Mouse (Mus musculus): ENCODE measurements around the gene Rtp2. TPM values are rescaled to one million over a fixed set of nuclear protein-coding genes. Genes with fewer than 3 reads are reported as not detected.
A peak's percentile ranks its signal among the peaks of the same experiment; 100 is the strongest.

Rtp2 gene
- total RNA-seq (2021): not detected
- long read RNA-seq, experiment 1: 0 reads
- long read RNA-seq, experiment 2: 0 reads

GRCm38 (mm10) chr16:23932294-23932693 lies at the start of gene Rtp2:
Gene Rtp2 (minus strand): TSS chr16:23932394.
- no peak for DNase-seq (ENCODE audit: low spot score in 2 of 2)

DNA sequence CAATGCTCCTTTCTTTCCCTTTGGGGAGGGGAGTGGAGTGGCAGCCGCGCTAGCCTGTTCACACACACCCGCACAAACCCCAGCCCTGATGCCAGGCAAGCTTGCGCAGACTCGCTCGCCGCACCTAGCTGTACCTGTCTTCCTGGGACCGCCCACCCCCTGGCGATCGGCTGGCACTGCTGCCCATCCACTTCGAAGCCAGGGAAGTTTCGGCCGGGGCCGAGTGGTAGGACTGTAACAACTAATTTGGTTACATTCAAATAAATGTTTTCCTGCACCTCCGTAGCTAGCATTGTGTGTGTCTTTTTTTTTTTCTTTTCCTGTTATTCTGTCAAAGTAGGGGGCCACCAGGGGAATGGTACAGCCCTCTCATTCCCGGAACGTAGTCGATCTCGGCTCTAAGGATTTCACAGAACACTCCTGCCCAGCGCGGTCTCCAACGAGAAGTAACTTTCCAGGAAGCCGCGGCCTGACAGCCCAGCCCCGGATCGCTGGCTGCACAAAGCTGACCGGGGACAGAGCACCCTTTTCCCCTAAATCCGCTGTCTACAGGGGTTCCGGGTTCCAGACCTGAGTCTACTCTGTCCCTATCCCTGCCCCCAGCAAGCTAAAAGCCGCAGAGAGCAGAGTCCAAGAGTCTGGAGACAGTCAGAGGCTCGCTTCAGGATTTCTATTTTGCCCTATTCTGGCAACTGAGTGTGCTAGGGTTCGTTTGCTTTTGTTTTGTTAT lies 49.0 kb upstream of the Rtp2 start:
- no peak for DNase-seq (ENCODE audit: low spot score in 2 of 2)

- DNase-seq (ENCODE audit: low spot score in 2 of 2): no peak
Measured at GRCm38 (mm10) chr16:23980201-23980870, 48.1 kb upstream of the Rtp2 start.

DNA sequence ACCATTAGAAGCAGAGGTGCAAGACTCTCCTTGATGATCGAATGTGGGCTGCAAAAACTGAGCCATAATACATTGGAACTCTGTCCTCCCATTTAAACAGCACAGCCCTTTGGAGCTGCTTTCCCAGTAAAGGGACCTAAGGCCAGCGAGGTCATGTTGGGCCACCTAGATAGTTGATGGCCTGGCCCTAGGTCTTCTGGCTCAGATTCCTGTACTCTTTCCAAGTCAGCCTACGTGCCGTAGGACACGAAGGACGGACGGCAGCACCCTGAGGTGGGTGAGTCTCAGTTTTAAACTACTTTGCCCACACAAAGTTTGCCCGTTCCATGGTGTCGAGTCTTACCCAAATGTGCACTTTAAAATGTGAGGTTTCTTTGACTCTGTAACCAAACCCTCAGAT lies 47.3 kb upstream of the Rtp2 start:
- no peak for DNase-seq (ENCODE audit: low spot score in 2 of 2)

- no peak for DNase-seq (ENCODE audit: low spot score in 2 of 2)
Measured at GRCm38 (mm10) chr16:23978495-23978894, 46.3 kb upstream of the Rtp2 start.

- DNase-seq (ENCODE audit: low spot score in 2 of 2): no peak
Measured at GRCm38 (mm10) chr16:23977732-23978131, 45.5 kb upstream of the Rtp2 start.

DNA sequence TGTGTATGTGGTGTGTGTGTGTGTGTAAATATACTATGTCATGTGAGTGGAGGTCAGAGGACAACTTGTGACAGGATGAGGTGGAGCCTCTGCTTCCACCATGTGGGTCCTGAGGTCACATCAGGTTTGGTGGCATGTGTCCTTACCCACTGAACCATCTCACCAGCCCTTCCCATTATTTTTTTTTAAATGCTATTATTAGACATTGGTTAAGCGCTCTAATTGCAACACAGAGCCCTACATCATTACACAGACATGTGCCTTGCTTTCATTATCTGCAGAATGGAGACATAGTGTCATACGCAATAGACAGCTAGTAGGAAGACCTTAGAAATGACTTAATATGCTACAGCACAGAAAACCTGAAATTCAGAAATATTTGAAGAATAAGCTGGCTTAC lies 44.0 kb upstream of the Rtp2 start:
- no peak for DNase-seq (ENCODE audit: low spot score in 2 of 2)

DNA sequence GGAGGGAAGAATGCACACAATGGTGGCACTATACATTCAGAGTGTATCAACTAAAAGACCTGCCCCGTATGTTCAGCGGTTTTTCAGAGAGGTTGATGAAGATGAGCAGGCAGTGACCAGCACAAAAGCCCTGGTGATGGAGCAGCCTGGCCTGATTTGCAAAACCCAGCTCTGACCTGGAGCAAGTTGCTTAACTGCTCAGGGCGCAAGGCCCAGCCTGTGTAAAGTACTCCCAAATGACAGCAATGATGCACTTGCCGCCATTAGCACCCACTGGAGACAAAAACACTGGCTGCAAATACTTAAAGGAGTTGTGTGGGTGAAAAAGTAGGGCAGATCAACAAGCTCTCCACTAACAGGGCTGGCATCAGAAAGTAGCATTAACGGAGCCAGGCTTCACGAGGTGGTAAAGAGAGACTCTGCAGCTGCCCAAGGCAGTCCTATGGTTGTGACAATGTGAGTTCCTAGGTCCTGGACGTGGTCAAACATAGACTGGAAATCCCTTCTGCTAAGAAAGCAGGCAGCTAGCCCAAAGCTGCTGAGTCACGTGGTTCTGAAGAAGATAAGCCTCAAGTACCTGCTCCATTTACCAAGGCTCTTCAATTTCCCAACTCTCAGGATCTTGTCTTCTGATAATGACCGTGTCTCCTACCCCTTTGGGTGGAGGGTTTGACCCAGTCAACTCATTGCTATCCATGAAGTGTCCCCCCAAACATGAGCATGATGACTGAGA lies 41.6 kb upstream of the Rtp2 start:
- DNase-seq (ENCODE audit: low spot score in 2 of 2): no peak

GRCm38 (mm10) chr16:23972901-23973300 lies 40.7 kb upstream of the Rtp2 start:
- DNase-seq (ENCODE audit: low spot score in 2 of 2): no peak

DNA sequence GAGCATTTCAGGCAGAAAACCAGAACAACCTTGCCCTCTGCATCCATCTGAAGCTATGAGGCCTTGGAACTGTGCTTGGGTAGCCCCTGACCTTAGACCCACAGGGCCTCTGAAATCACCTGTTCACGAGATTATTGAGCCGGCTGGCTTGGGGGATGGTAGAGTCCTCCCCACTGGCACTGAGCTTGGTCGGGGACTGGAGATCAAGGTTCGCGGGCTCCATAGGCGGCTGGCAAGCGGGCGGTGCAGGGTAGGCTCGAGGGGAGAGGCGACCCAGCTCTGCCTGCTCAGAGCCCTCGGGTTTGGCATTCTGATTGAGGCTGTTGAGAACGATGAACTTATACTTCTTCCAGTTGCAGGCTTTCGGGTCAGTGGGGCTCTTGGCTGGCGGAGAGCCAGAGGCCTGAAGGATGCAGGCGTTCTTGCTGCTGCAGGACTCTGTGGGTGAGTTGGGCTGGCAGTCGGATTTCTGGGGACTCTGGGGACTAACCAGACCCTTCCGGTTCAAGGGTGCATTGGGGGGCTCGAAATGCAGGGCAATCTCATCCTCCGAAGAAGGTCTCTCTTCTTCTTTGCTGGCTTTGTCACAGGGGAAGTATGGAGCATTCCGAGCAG lies 40.0 kb upstream of the Rtp2 start:
- no peak for DNase-seq (ENCODE audit: low spot score in 2 of 2)

GRCm38 (mm10) chr16:23969919-23970318 lies 37.7 kb upstream of the Rtp2 start:
- DNase-seq (ENCODE audit: low spot score in 2 of 2): no peak

GRCm38 (mm10) chr16:23968888-23969287 lies 36.7 kb upstream of the Rtp2 start:
- DNase-seq (ENCODE audit: low spot score in 2 of 2): no peak

- no peak for DNase-seq (ENCODE audit: low spot score in 2 of 2)
Measured at GRCm38 (mm10) chr16:23967301-23967700, 35.1 kb upstream of the Rtp2 start.

DNA sequence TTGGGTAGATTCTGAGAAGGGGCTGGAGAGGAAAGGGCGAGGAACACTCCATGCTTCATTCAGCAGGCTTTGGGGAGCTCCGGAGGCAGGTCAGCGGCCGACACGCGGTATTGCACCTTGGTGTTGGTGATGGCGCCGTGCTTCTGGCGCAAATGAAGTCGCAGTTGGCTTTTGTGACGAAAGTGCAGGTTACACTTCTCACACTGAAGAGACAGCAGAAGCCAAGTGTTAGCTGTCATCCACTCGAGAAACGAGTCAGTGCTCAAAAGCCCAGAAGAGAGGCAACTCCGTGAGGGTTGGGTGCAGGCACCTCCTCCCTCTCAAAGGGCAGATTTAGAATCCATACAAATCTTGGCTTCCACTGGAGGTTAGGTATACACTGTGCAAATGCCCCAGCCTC lies 33.9 kb upstream of the Rtp2 start:
- DNase-seq (ENCODE audit: low spot score in 2 of 2): no peak

GRCm38 (mm10) chr16:23964706-23965367 lies 32.6 kb upstream of the Rtp2 start:
- DNase-seq (ENCODE audit: low spot score in 2 of 2): no peak

- no peak for DNase-seq (ENCODE audit: low spot score in 2 of 2)
Measured at GRCm38 (mm10) chr16:23963896-23964668, 31.9 kb upstream of the Rtp2 start.

DNA sequence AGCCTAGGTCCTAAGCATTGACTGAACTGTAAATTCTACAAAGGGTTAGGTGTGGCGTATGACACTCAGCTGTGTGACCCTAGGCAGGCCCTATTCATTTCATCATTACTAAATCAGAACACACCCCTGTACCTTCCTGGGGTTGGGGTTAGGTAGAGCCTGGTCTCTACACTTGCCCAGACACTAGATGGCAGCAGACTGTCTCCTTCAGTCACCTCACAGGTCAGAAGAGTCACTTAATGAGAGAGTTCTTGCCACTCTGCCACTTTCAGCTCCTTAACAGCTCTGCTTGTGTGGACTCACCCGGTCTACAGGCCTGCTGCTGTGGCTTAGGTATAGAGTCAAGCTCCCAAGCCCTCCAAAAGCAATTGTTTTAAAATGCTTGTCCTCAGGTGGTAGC lies 30.2 kb upstream of the Rtp2 start:
- DNase-seq (ENCODE audit: low spot score in 2 of 2): no peak

GRCm38 (mm10) chr16:23958938-23959337 lies 26.7 kb upstream of the Rtp2 start:
- no peak for DNase-seq (ENCODE audit: low spot score in 2 of 2)

- DNase-seq (ENCODE audit: low spot score in 2 of 2): no peak
Measured at GRCm38 (mm10) chr16:23953959-23954260, 21.7 kb upstream of the Rtp2 start.

GRCm38 (mm10) chr16:23953189-23953958 lies 21.2 kb upstream of the Rtp2 start:
- peak in 1 of 2 experiments; percentile 41 for DNase-seq (ENCODE audit: low spot score in 2 of 2)
